Mouse (Mus musculus) naive thymus-derived CD4-positive, alpha-beta T cell, adult 2 months (primary cell): ENCODE data around the gene Noc4l.

Experiments
- DNase-seq: peaks from one replicate; pipeline ENCODE4 v3.0.0-alpha.2; 2011; ENCODE audit warnings: low read depth

The Noc4l gene

GRCm38 (mm10) chr5:110609425-110609824, 43.8 kb downstream of the Noc4l start:
- no peak for DNase-seq

- no peak for DNase-seq
Observed at GRCm38 (mm10) chr5:110608941-110609340, 44.3 kb downstream of the Noc4l start.

GRCm38 (mm10) chr5:110608336-110608735, 44.9 kb downstream of the Noc4l start:
- no peak for DNase-seq

DNA sequence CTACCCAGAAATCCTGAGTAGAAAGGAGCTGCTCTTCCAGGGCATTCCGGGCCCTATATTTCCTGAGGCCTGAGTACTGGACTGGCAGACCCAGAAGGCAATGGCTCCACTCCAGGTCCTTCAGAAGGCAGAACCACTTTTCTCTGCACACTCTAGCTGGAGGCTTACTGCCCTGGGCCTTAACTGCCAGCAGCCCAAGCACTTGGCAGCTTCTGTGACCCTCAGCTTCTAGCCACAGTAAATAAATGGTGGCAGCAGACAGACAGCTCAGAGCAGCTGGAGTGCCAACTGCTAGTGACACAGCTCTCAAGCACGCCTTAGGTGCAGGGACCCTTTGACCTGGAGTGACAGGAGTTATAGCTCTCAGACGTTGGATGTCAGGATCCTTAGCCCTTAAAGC, 45.5 kb downstream of the Noc4l start:
- no peak for DNase-seq

DNA sequence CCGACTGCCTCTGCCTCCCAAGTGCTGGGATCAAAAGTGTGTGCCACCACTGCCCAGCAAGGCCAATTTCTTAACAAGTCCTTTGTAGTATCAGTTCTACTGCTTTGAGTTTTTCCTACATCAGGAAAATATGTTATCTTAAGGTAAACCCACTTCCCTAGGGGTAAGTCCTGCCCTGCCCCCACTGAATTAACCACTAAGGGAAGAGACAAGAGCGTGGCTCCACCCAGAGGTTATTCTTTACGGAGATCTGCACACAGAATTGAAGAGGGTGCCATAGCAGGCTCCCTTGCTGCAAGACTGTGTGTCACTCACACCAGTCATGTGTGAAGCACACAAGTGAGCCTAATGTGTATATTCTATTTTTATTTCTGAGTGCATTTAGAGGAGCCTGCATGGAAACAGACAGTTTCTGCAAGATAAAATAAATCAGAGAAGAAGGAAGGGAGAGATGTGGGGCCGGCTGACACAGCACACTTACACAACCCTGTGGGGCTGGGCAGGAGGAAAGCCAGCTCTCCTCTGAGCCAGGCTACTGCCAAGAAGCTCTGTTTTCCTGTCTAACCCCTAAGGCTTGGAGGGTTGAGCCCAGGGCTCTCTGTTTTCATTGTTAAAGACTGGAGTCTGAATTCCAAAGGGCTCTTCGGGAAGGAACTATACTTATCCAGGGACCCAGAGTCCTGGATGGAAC, 47.5 kb downstream of the Noc4l start:
- peak; percentile 62 for DNase-seq

GRCm38 (mm10) chr5:110604311-110604710, 48.9 kb downstream of the Noc4l start:
- DNase-seq = no peak

GRCm38 (mm10) chr5:110603016-110603685, 50.1 kb downstream of the Noc4l start:
- DNase-seq = no peak
